Mouse (Mus musculus): ENCODE measurements at regions not wholly inside any gene's neighbourhood (a gene's known extent, or its start where the extent isn't known, plus 50 kb on each side); places are given as distances from the start of the nearest gene placed in this dataset.
A peak's percentile ranks its signal among the peaks of the same experiment; 100 is the strongest.

GRCm38 (mm10) chr10:97078022-97078473 lies 401.4 kb upstream of the Dcn start:
- DNase-seq = no peak

GRCm38 (mm10) chr10:97079575-97079974 lies 399.8 kb upstream of the Dcn start:
- no peak for DNase-seq

- DNase-seq = no peak
Observed at GRCm38 (mm10) chr10:97087286-97087685, 392.1 kb upstream of the Dcn start.

- no peak for DNase-seq
Observed at GRCm38 (mm10) chr10:97090254-97090653, 389.2 kb upstream of the Dcn start.

GRCm38 (mm10) chr10:97093886-97094285 lies 385.5 kb upstream of the Dcn start:
- DNase-seq = no peak

GRCm38 (mm10) chr10:97114501-97114900 lies 364.9 kb upstream of the Dcn start:
- DNase-seq = no peak

GRCm38 (mm10) chr10:97122693-97123092 lies 356.7 kb upstream of the Dcn start:
- no peak for DNase-seq

- DNase-seq = no peak
Observed at GRCm38 (mm10) chr10:97141561-97141960, 337.8 kb upstream of the Dcn start.

GRCm38 (mm10) chr10:97158561-97159395 lies 320.6 kb upstream of the Dcn start:
- no peak for DNase-seq

GRCm38 (mm10) chr10:97159396-97159760 lies 320.0 kb upstream of the Dcn start:
- DNase-seq = no peak

GRCm38 (mm10) chr10:97159831-97160575 lies 319.4 kb upstream of the Dcn start:
- no peak for DNase-seq

- no peak for DNase-seq
Observed at GRCm38 (mm10) chr10:97160892-97161291, 318.5 kb upstream of the Dcn start.

- DNase-seq = no peak
Observed at GRCm38 (mm10) chr10:97178468-97178867, 300.9 kb upstream of the Dcn start.

GRCm38 (mm10) chr10:97189696-97190095 lies 289.7 kb upstream of the Dcn start:
- DNase-seq = no peak

- no peak for DNase-seq
Observed at GRCm38 (mm10) chr10:97211238-97211695, 268.1 kb upstream of the Dcn start.

- DNase-seq = no peak
Observed at GRCm38 (mm10) chr10:97211785-97212398, 267.5 kb upstream of the Dcn start.

- DNase-seq = peak; percentile 45
Observed at GRCm38 (mm10) chr10:97219474-97219873, 259.9 kb upstream of the Dcn start.

- DNase-seq = no peak
Observed at GRCm38 (mm10) chr10:97220431-97220830, 259.0 kb upstream of the Dcn start.

- no peak for DNase-seq
Observed at GRCm38 (mm10) chr10:97235631-97236030, 243.8 kb upstream of the Dcn start.

- DNase-seq = no peak
Observed at GRCm38 (mm10) chr10:97241476-97241875, 237.9 kb upstream of the Dcn start.

- DNase-seq = no peak
Observed at GRCm38 (mm10) chr10:97245674-97246073, 233.7 kb upstream of the Dcn start.

GRCm38 (mm10) chr10:97248522-97248921 lies 230.9 kb upstream of the Dcn start:
- DNase-seq = no peak

GRCm38 (mm10) chr10:97249760-97250159 lies 229.6 kb upstream of the Dcn start:
- DNase-seq = no peak
